In the genomic region with DNA sequence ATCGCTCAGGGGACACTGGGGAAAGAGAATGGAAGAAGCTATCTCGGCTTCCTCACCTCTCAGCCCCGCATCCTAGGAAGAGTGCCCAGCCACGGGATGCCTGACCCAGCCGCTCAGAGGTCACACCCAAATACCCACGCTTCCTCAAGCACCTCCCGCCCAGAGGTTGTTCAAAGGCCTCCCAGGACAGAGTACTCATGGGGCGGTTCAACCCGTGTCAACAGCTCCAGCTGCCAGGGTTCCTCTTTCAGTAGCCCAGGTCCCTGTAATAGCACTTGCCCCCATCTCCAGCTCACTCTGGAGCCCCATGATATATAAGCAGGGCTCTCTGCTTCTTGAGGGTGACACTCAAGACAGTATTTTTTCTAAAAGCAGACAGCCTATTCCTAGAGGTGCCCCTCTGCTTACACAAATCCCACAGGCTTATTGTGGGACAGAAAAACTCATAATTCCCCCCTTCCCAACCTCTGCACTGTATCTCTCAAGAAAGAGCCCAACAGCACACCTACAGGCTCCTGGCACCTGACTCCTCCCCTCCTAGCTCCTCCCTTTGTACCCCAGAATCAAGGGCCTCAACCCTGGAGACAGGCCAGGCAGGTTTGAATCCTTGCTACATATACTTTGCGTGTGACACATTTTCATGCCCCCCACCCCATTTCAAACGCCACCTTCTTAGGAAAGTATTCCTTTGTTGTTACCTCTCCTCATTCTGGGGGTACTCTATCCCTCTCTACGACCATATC, we compare ENCODE assay signal across 8 mouse cellular contexts. TPM values are rescaled to one million over a fixed set of nuclear protein-coding genes. Genes with fewer than 3 reads are reported as not detected.
DNase-seq lines count a peak whose midpoint lies in the region; ATAC-seq and TF ChIP-seq lines count a peak whose summit lies in the region.

No protein-coding gene starts in this region.

- H3K27ac ChIP-seq in liver, embryonic 12.5 days = peak overlapping the region; percentile 99
- no peak overlapping the region for H3K27ac ChIP-seq in neural tube, embryonic 12.5 days
- H3K27ac ChIP-seq in thymus, adult 2 months (ENCODE audit: control insufficient read depth, insufficient read depth, low read length) = no peak overlapping the region

- intact Hi-C loops in heart, postnatal 36 days (cut with DNase I) = no loop called here
- intact Hi-C loops in left cerebral cortex, postnatal 10 days (cut with DNase I) = no loop called here

- WGBS in liver, embryonic 12.5 days (ENCODE audit: insufficient replicate concordance) = 64% methylated on average over 12 of the region's 12 CpGs
- WGBS in neural tube, embryonic 12.5 days = 63% methylated on average over 12 of the region's 12 CpGs
- 55% methylated on average over 12 of the region's 12 CpGs for WGBS in thymus, adult 2 months

- H3K4me3 ChIP-seq in liver, embryonic 12.5 days = peak overlapping the region; percentile 90
- H3K4me3 ChIP-seq in neural tube, embryonic 12.5 days = no peak overlapping the region
- no peak overlapping the region for H3K4me3 ChIP-seq in thymus, adult 2 months (ENCODE audit: control insufficient read depth, insufficient read depth, low read length)

- peak; percentile 64 for DNase-seq in kidney, adult 11 months
- no peak for DNase-seq in kidney, postnatal 14 days
- no peak for DNase-seq in thymus, adult 2 months
- DNase-seq in heart, postnatal 36 days = no peak
- DNase-seq in left cerebral cortex, postnatal 10 days (ENCODE audit: extremely low spot score in 1 of 2, low spot score in 2 of 2) = no peak

- ATAC-seq in granulocyte monocyte progenitor cell, adult 5-6 weeks (replicated peaks; ENCODE audit: poor library complexity, severe bottlenecking) = peak; percentile 20
- ATAC-seq in liver, embryonic 12.5 days = no peak
- ATAC-seq in neural tube, embryonic 12.5 days (ENCODE audit: low FRiP score, low read depth) = no peak

- H3K9me3 ChIP-seq in liver, embryonic 12.5 days (replicated peaks) = no peaks in the 10 kb centered on the region
- no peaks in the 10 kb centered on the region for H3K9me3 ChIP-seq in neural tube, embryonic 12.5 days

- H3K4me2 ChIP-seq in liver, embryonic 12.5 days = peak overlapping the region; percentile 91
- peak overlapping the region; percentile 98 for H3K4me2 ChIP-seq in neural tube, embryonic 12.5 days (replicated peaks)

- peak overlapping the region; percentile 96 for H3K9ac ChIP-seq in liver, embryonic 12.5 days
- no peak overlapping the region for H3K9ac ChIP-seq in neural tube, embryonic 12.5 days

- no peaks in the 10 kb centered on the region for H3K27me3 ChIP-seq in liver, embryonic 12.5 days (replicated peaks)
- no peaks in the 10 kb centered on the region for H3K27me3 ChIP-seq in neural tube, embryonic 12.5 days (replicated peaks)
- H3K27me3 ChIP-seq in thymus, adult 2 months (ENCODE audit: control insufficient read depth, insufficient read depth, low read length) = no peaks in the 10 kb centered on the region

- TF ChIP-seq CTCF in thymus, adult 2 months (IDR thresholded peaks at IDR 0.05; ENCODE audit: borderline replicate concordance, control insufficient read depth, extremely low read depth, insufficient read depth, low read length, poor library complexity) = no peak

- H3K4me1 ChIP-seq in liver, embryonic 12.5 days = peaks cover 57% of the 10 kb centered on the region
- peaks cover 33% of the 10 kb centered on the region for H3K4me1 ChIP-seq in neural tube, embryonic 12.5 days
- peaks cover 40% of the 10 kb centered on the region for H3K4me1 ChIP-seq in thymus, adult 2 months (replicated peaks; ENCODE audit: control insufficient read depth, insufficient read depth, low read length)

- H3K36me3 ChIP-seq in liver, embryonic 12.5 days = peaks cover 63% of the 10 kb centered on the region
- no peaks in the 10 kb centered on the region; the same call in 1 of the 2 replicates for H3K36me3 ChIP-seq in neural tube, embryonic 12.5 days
- H3K36me3 ChIP-seq in thymus, adult 2 months (ENCODE audit: control insufficient read depth, insufficient read depth, low read length) = no peaks in the 10 kb centered on the region

- no peak for TF ChIP-seq POLR2A in thymus, adult 2 months (IDR thresholded peaks at IDR 0.05; ENCODE audit: control insufficient read depth, extremely low read depth, insufficient read depth, low read length, poor library complexity)

RNA-seq across cellular contexts. Expression of a gene that starts 2.6 kb away (rescaled TPM):
- 13.5 and 22.0 TPM in 2 replicates for total RNA-seq in granulocyte monocyte progenitor cell, adult 5-6 weeks (2014; fragmentation: Nextera tagmentation)
- total RNA-seq in granulocyte monocyte progenitor cell, adult 5-6 weeks (2017) = 16.9 and 18.4 TPM in 2 replicates
- 31.4 and 33.4 TPM in 2 replicates for polyA plus RNA-seq in liver, embryonic 12.5 days (2016; fragmentation: Nextera tagmentation; extraction: Ambion mirVana)
- 15.5 and 17.7 TPM in 2 replicates for polyA plus RNA-seq in neural tube, embryonic 12.5 days (2016; fragmentation: Nextera tagmentation; extraction: Ambion mirVana)
- 93.6 and 102 TPM in 2 replicates for polyA plus RNA-seq in thymus, adult 2 months (2012; rRNA removed)
- 10 to 100 TPM; 17.3 to 22.2 TPM for total RNA-seq in heart, postnatal 36 days (2021)
- total RNA-seq in left cerebral cortex, postnatal 10 days (2021) = 10 to 100 TPM; 22.7 to 23.8 TPM

RNA-seq across cellular contexts. Expression of a gene that starts 3.4 kb away (rescaled TPM):
- total RNA-seq in granulocyte monocyte progenitor cell, adult 5-6 weeks (2014; fragmentation: Nextera tagmentation) = 9.8 and 10.0 TPM in 2 replicates
- total RNA-seq in granulocyte monocyte progenitor cell, adult 5-6 weeks (2017) = 4.9 and 5.2 TPM in 2 replicates
- 2.3 and 2.8 TPM in 2 replicates for polyA plus RNA-seq in liver, embryonic 12.5 days (2016; fragmentation: Nextera tagmentation; extraction: Ambion mirVana)
- polyA plus RNA-seq in neural tube, embryonic 12.5 days (2016; fragmentation: Nextera tagmentation; extraction: Ambion mirVana) = 2.1 and 2.9 TPM in 2 replicates
- 38.2 and 46.5 TPM in 2 replicates for polyA plus RNA-seq in thymus, adult 2 months (2012; rRNA removed)
- 1 to 10 TPM; 8.9 to 10.0 TPM for total RNA-seq in heart, postnatal 36 days (2021)
- total RNA-seq in left cerebral cortex, postnatal 10 days (2021) = 1 to 10 TPM; 7.8 to 8.5 TPM

RNA-seq across cellular contexts. Expression of a gene that starts 19.8 kb away (rescaled TPM):
- 76.4 and 110 TPM in 2 replicates for total RNA-seq in granulocyte monocyte progenitor cell, adult 5-6 weeks (2014; fragmentation: Nextera tagmentation)
- 41.8 and 45.8 TPM in 2 replicates for total RNA-seq in granulocyte monocyte progenitor cell, adult 5-6 weeks (2017)
- polyA plus RNA-seq in liver, embryonic 12.5 days (2016; fragmentation: Nextera tagmentation; extraction: Ambion mirVana) = 13.0 and 14.4 TPM in 2 replicates
- 19.1 and 20.3 TPM in 2 replicates for polyA plus RNA-seq in neural tube, embryonic 12.5 days (2016; fragmentation: Nextera tagmentation; extraction: Ambion mirVana)
- 332 and 343 TPM in 2 replicates for polyA plus RNA-seq in thymus, adult 2 months (2012; rRNA removed)
- total RNA-seq in heart, postnatal 36 days (2021) = 10 to 100 TPM; 67.5 to 69.2 TPM
- 100 to 1,000 TPM; 205 TPM for total RNA-seq in left cerebral cortex, postnatal 10 days (2021)

RNA-seq across cellular contexts. Expression of a gene that starts 32.7 kb away (rescaled TPM):
- 10.5 and 10.7 TPM in 2 replicates for total RNA-seq in granulocyte monocyte progenitor cell, adult 5-6 weeks (2014; fragmentation: Nextera tagmentation)
- 5.3 and 6.0 TPM in 2 replicates for total RNA-seq in granulocyte monocyte progenitor cell, adult 5-6 weeks (2017)
- polyA plus RNA-seq in liver, embryonic 12.5 days (2016; fragmentation: Nextera tagmentation; extraction: Ambion mirVana) = 6.5 and 7.5 TPM in 2 replicates
- 11.9 and 13.1 TPM in 2 replicates for polyA plus RNA-seq in neural tube, embryonic 12.5 days (2016; fragmentation: Nextera tagmentation; extraction: Ambion mirVana)
- 59.4 and 60.4 TPM in 2 replicates for polyA plus RNA-seq in thymus, adult 2 months (2012; rRNA removed)
- 10 to 100 TPM; 22.3 to 26.2 TPM for total RNA-seq in heart, postnatal 36 days (2021)
- total RNA-seq in left cerebral cortex, postnatal 10 days (2021) = 10 to 100 TPM; 47.7 to 55.1 TPM

RNA-seq across cellular contexts. Expression of a gene that starts 38.3 kb away (rescaled TPM):
- 18.4 and 26.6 TPM in 2 replicates for total RNA-seq in granulocyte monocyte progenitor cell, adult 5-6 weeks (2014; fragmentation: Nextera tagmentation)
- 5.0 and 5.1 TPM in 2 replicates for total RNA-seq in granulocyte monocyte progenitor cell, adult 5-6 weeks (2017)
- 1.9 TPM in 2 replicates for polyA plus RNA-seq in liver, embryonic 12.5 days (2016; fragmentation: Nextera tagmentation; extraction: Ambion mirVana)
- polyA plus RNA-seq in neural tube, embryonic 12.5 days (2016; fragmentation: Nextera tagmentation; extraction: Ambion mirVana) = 28.1 and 32.6 TPM in 2 replicates
- 5.6 and 5.7 TPM in 2 replicates for polyA plus RNA-seq in thymus, adult 2 months (2012; rRNA removed)
- under 1 TPM; 0.53 to 0.68 TPM for total RNA-seq in heart, postnatal 36 days (2021)
- 10 to 100 TPM; 11.0 to 14.1 TPM for total RNA-seq in left cerebral cortex, postnatal 10 days (2021)
